Mouse (Mus musculus) thymus, postnatal 0 days (tissue): ENCODE data around the gene Heg1. TPM values are rescaled to one million over a fixed set of nuclear protein-coding genes. Genes with fewer than 3 reads are reported as not detected.

Experiments
- DNase-seq: peaks from one replicate; pipeline ENCODE4 v3.0.0-alpha.2; 2015; ENCODE audit warnings: low spot score
- polyA plus RNA-seq: library from polyadenylated mRNA; unstranded; fragments of >200 nt; fragmentation: Nextera tagmentation; extraction: Ambion mirVana; gene quantifications from 2 replicates; pipeline ENCODE4 v1.2.1, GENCODE M21; 2015

Heg1 gene
- polyA plus RNA-seq, 1 experiment from 2014 or later, result 17.1 TPM

DNA sequence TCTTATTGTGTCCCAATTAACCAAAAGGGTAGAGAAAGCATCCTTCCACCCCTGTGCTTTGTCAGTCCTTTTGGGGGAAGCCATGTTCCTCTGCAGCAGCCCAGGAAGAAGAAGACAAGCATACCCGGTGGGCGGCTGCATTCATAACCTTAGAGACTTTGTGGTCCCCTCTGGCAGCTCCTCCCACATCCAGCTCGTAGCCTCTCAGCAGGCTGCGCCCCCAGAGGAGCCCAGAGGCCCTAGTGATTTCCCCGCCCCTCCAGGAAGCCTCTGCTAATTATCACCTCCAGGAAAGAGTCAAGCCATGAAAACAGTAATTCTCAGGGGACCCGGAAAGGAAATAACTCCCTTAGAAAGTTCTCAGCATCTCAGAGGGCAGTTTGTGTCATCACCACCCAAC lies 21.1 kb downstream of the Heg1 start:
- DNase-seq, result peak; percentile 52

- DNase-seq, result no peak
These were observed 22.1 kb downstream of the Heg1 start for GRCm38 (mm10) chr16:33706111-33706890.

DNA sequence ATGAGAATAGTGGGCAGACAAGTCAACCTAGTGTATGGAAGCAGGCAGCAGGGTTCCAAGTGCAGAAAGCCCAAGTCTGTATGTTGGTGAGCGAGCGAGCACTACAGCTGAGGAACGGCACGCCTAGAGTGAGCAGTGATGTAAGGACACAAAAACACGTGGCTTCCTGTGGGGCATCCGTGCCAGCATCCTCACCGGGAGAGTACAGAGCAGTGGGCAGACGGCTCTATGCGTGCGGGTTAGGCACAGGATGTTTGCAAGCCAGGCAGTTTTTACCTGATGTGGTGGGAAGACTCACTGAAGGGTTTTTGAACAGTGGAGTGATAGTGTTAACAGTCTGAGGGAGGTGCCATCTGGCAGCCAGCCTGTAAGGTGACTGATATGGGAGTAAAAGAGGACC lies 23.9 kb downstream of the Heg1 start:
- peak; percentile 77 for DNase-seq

DNA sequence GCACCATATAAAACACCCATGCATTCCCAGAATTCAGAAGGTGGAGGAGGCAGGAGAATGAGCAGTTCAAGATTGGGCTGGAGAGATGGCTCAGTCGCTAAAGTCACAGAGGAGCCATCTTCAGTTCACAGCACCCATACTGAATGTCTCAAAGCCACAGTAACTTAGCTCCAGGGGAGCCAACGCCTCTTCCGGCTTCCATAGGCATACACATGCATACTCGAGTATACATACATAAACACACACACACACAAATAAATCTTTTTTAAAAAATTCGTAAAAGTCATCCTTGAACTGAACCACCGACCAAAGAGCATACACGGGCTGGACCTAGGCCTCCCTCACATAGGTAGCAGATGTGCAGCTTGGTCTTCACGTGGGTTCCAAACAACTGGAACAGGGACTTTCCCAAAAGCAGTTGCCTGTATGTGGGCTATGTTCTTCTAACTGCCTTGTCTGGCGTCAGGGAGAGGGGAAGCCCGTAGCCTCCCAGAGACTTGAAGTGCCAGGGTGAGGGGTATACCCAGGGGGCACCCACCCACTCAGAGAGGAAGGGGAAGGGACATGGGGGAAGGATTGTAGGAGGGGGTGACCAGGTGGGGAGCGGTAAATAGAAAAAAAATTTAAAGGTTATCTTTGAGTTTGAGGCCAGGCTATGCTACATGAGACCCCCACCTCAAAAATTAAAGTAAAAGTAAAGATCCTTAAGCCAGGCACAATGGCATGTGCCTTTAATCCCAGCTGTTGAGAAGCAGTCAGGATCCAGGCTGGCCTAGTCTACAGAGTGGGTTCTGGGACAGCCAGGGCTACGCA lies 24.6 kb downstream of the Heg1 start:
- no peak for DNase-seq

GRCm38 (mm10) chr16:33714271-33714670 lies 30.1 kb downstream of the Heg1 start:
- peak; percentile 96 for DNase-seq

DNA sequence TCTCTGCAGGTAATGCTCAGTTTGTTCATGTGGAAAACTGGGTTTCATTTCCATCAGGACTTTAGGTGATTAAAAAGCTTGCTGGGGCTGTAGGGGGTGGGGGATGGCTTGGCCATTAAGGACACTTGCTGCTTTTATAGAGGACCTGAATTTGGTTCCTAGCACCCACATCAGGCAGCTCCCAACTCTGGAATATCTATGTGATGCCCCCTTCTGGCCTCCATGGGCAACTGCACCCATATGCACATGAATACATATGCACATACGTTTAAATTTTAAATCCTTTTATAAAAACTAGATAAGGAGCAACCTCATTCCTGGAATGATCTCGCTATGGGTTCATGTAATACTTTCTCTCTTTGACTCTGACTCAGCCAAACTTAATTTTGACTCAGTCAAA lies 39.1 kb downstream of the Heg1 start:
- DNase-seq, result no peak

DNA sequence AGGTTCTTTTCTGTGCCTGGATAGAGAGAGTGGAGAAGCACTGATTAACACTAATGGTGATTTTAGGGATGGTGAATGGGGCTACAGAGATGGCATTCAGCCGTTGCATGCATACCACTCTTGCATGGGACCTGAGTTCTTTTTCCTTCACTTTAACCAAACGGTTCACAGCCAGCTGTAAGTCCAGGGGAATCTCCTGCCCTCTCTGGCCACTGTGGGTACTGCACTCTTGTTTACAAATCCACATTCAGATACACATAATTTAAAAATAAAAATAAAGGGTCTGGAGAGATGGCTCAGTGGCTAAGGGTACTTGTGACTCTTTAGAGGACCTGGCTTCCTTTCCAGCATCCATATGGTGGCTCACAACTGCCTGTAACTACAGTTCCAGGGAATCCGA lies 39.8 kb downstream of the Heg1 start:
- no peak for DNase-seq

DNA sequence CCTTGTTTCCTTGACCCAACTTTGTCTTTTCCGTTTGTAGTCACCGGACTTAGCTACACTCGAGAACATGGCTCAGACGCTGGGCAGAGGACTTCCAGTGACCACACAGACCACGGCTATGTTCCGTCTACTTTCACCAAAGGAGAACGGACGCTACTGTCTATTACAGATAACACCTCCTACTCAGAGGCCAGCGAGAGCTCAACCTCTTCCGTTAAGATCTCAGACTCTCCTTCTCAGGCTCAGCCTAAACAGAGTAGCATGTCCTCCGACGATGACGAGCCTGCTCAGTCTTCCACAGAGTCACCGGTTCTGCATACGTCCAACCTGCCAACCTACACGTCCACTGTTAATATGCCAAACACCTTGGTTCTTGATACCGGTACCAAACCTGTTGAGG lies 42.1 kb downstream of the Heg1 start:
- DNase-seq, result no peak

GRCm38 (mm10) chr16:33726892-33727291 lies 42.7 kb downstream of the Heg1 start:
- DNase-seq, result no peak

GRCm38 (mm10) chr16:33728427-33728826 lies 44.3 kb downstream of the Heg1 start:
- no peak for DNase-seq

GRCm38 (mm10) chr16:33731291-33731690 lies 47.1 kb downstream of the Heg1 start:
- DNase-seq, result no peak

DNA sequence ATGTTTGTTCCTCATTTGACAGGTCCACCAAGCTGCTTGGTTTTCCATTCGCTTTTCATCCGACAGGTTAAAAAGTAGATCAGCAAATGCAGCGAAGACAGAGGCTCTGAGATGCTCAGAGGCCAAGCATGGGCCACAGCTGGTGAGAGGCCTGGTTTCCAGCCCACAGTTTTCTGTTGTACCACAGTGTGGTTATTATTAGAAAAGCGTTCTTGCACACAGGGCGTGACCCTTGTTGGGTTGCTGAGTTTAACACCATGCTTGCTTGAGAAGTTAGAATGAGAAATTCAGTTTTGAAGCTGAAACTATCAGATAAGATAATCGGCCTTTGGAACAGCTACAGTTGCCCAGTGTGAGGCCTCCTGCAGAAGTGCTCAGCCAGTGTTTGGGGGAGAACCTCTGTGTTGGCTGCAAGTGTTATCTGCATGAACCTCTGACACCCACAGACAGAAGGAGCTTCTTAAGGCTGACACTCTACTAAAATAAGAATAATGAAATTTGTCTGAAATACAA lies 48.1 kb downstream of the Heg1 start:
- no peak for DNase-seq

GRCm38 (mm10) chr16:33732846-33733580 lies 48.8 kb downstream of the Heg1 start:
- no peak for DNase-seq

- DNase-seq, result no peak
These were observed 49.7 kb downstream of the Heg1 start for GRCm38 (mm10) chr16:33733864-33734263.

GRCm38 (mm10) chr16:33734545-33734944 lies 50.4 kb downstream of the Heg1 start:
- DNase-seq, result no peak

DNA sequence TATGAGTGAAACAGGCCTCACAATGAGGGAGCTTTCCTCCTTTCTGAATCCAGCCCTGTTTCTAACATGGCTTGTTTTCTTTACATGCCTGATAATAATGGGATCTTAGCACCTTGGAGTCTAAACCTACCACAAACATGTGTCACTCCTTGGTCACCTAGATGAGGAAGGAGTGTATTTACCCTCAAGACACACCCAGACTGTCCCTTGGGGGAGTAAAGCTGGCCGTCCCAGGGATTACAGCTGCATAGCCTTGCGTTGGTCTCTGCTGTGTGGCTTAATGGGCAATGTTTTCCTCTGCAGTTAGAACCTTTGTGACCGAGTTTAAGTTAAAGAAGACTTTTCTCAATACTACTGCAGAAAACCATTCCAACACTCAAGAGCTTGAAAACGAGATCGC lies 51.1 kb downstream of the Heg1 start:
- no peak for DNase-seq

GRCm38 (mm10) chr16:33735791-33736190 lies 51.6 kb downstream of the Heg1 start:
- no peak for DNase-seq

- no peak for DNase-seq
These were observed 52.6 kb downstream of the Heg1 start for GRCm38 (mm10) chr16:33736746-33737145.

GRCm38 (mm10) chr16:33738949-33739719 lies 55.0 kb downstream of the Heg1 start:
- DNase-seq, result no peak

DNA sequence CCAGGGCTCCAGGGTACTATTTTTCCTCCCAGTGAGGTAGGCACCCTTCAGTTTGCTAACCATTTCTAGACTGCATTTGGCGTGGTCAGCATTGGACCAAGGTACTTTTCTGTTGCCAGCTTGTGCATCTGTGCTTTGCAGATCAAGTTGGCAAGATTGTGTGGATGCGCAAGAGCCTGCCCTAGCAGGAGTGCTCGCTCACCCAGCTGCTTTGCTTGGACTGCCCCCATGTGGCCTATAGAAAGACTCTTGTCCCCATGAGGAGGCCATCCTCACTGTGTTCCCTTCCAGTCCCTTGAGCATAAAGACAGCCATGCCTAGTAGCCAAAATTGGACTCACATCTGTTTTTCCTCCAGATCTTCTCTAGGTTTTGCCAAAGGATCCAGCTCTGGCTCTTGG lies 55.6 kb downstream of the Heg1 start:
- DNase-seq, result peak; percentile 55

DNA sequence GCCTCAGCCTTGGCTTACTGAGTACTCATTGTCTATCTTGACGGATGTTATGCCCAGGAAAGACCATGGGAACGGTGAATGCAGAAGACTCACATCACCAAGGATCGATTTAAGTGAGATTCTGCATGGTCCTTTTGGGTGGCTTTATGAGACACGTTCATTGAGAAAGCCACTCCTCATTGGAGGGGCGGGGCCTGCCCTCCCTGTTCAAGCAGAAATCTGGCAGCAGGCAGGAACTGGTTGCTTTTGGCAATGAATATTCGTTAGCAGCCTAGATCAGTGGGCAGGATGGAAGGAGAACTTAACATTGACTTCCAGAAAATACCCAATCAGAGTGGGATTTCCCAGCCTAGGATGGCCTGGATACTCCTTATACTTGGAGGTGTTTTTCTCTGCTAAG lies 56.2 kb downstream of the Heg1 start:
- no peak for DNase-seq
